Mouse (Mus musculus) lung, postnatal 0 days (tissue): ENCODE results near the gene Atpaf1. TPM values are rescaled to one million over a fixed set of nuclear protein-coding genes. Genes with fewer than 3 reads are reported as not detected.

Experiments
- ATAC-seq: fragments of 200-750 bp; cut with Nextera tagmentation; 2 replicates; pipeline ENCODE4 v1.8.0; 2017; ENCODE audit warnings: moderate library complexity
- DNase-seq: peaks from one replicate; pipeline ENCODE4 v3.0.0-alpha.2; 2016; ENCODE audit warnings: low spot score
- H3K27ac ChIP-seq: fragments of 300-500 bp; sonication (generic); 2 replicates; pipeline ENCODE4 v1.5.1; 2014; ENCODE audit warnings: antibody characterized with exemption, mild to moderate bottlenecking, low read length, mixed read lengths
- H3K27me3 ChIP-seq: fragments of 300-500 bp; sonication (generic); replicated peaks from 2 replicates; pipeline ENCODE4 v1.6.1; 2014; ENCODE audit warnings: low read length, mixed read lengths; ENCODE audit not compliant: insufficient read depth
- H3K36me3 ChIP-seq: fragments of 300-500 bp; sonication (generic); 2 replicates; pipeline ENCODE4 v1.6.1; 2014; ENCODE audit warnings: low read length, mixed read lengths; ENCODE audit not compliant: insufficient read depth
- H3K4me1 ChIP-seq: fragments of 300-500 bp; sonication (generic); 2 replicates; pipeline ENCODE4 v1.6.1; 2014; ENCODE audit warnings: antibody characterized with exemption, low read depth, low read length, mixed read lengths; ENCODE audit not compliant: insufficient read depth
- H3K4me2 ChIP-seq: fragments of 300-500 bp; sonication (generic); replicated peaks from 2 replicates; pipeline ENCODE4 v1.6.1; 2014; ENCODE audit warnings: low read depth, mild to moderate bottlenecking, low read length, moderate library complexity, mixed read lengths
- H3K4me3 ChIP-seq: fragments of 300-500 bp; sonication (generic); 2 replicates; pipeline ENCODE4 v1.5.1; 2014; ENCODE audit warnings: low read depth, low read length
- H3K9ac ChIP-seq: fragments of 300-500 bp; sonication (generic); replicated peaks from 2 replicates; pipeline ENCODE4 v1.6.1; 2014; ENCODE audit warnings: low read depth, mild to moderate bottlenecking
- H3K9me3 ChIP-seq: fragments of 300-500 bp; sonication (generic); 2 replicates; pipeline ENCODE4 v1.6.1; 2016; ENCODE audit warnings: low read length, mixed read lengths
- CTCF ChIP-seq: IDR thresholded peaks from 2 replicates; pipeline ENCODE4 v1.5.1; 2016; ENCODE audit warnings: antibody characterized with exemption, mild to moderate bottlenecking
- EP300 ChIP-seq: IDR thresholded peaks from 2 replicates; pipeline ENCODE4 v1.6.1; 2016; ENCODE audit warnings: antibody characterized with exemption, mild to moderate bottlenecking, control low read depth
- WGBS: fragments of 180-500 bp; shearing (Covaris S2); extraction: QIAGEN DNeasy Blood & Tissue Kit; methylation state at CpG from one replicate; pipeline ENCODE4 v1.1.7; 2014; 5-methylcytosine and 5-hydroxymethylcytosine counted together
- polyA plus RNA-seq: library from polyadenylated mRNA; unstranded; fragments of >200 nt; fragmentation: Nextera tagmentation; extraction: Ambion mirVana; gene quantifications from 2 replicates; pipeline ENCODE4 v1.2.1, GENCODE M21; 2015

Atpaf1 gene
- polyA plus RNA-seq, 1 experiment from 2014 or later, result 30.0 TPM

DNA sequence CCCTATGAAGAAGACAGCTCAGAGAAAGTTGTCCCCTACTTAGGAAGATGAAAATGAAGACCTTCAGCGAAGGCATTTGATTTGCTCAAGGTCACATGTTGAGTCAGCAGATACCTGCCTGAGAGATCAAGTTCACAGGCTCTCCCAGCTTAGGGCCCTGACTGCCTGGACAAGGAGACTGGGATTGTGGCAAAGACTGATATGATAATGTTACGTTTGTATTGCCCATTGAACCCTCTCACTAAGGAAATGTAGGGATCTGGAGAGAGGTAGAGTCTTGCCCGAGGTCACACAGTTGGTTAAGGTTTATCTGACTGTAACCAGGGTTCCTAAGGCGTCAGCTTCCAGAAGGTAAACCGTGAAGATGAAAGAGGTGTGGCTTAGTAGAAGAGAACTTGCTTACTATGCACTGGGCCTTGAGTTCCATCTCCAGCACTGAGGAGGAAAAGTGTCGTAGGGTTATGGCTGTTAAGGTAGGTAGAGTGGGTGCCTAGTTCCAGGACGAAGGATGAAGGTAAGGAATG is 961 bp downstream of the Atpaf1 start:
- peak overlapping the region; percentile 60; the same call in 1 of the 2 replicates for H3K9ac ChIP-seq
- peaks cover 14% of the 10 kb centered on the region; the same call in 1 of the 2 replicates for H3K36me3 ChIP-seq
- H3K27ac ChIP-seq, result no peak overlapping the region
- peak overlapping the region; percentile 82 for H3K4me2 ChIP-seq
- no peaks in the 10 kb centered on the region for H3K9me3 ChIP-seq
- no peaks in the 10 kb centered on the region for H3K27me3 ChIP-seq
- no peaks in the 10 kb centered on the region for H3K4me1 ChIP-seq
- H3K4me3 ChIP-seq, result peak overlapping the region; percentile 76
- TF ChIP-seq EP300, result no peak
- no peak for ATAC-seq
- no peak for DNase-seq
- 34% methylated on average over 7 of the region's 7 CpGs for WGBS

GRCm38 (mm10) chr4:115790864-115791263 is 6.3 kb downstream of the Atpaf1 start:
- H3K27ac ChIP-seq, result no peak overlapping the region
- no peak overlapping the region for H3K4me3 ChIP-seq
- peaks cover 30% of the 10 kb centered on the region for H3K36me3 ChIP-seq
- DNase-seq (no peak), ATAC-seq (no peak)
- H3K9me3 ChIP-seq, result no peaks in the 10 kb centered on the region
- H3K4me1 ChIP-seq, result no peaks in the 10 kb centered on the region
- H3K9ac ChIP-seq, result no peak overlapping the region
- H3K4me2 ChIP-seq, result no peak overlapping the region
- no peak for TF ChIP-seq CTCF
- no peak for TF ChIP-seq EP300
- no peaks in the 10 kb centered on the region for H3K27me3 ChIP-seq
- WGBS, result 85% methylated on average over 3 of the region's 3 CpGs

- peak; percentile 53 for ATAC-seq
- H3K9ac ChIP-seq, result no peak overlapping the region
These were observed 10.7 kb downstream of the Atpaf1 start for GRCm38 (mm10) chr4:115795360-115795759.

DNA sequence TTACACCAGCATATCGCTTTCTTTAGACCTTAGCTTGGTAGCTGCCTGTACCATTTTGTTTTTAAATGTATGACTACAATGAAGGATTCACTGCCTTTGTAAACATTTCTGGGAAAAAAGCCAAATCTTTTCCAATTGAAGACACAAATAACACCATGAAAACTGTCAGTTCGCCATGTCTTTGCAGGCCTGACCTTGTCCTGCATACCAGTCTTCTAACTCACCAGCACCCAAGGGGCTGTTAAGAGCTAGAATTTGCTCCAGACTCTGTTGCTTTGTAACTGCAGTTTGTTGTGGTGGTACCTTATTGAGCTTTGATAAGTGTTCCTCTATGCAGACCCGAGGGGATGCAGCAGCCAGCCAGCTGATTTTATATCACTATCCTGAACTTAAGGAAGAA is 15.4 kb downstream of the Atpaf1 start:
- no peak for TF ChIP-seq CTCF
- TF ChIP-seq EP300, result no peak
- Histone ChIP-seq H3K4me3 (no peak overlapping the region), H3K9ac (no peak overlapping the region), H3K4me2 (no peak overlapping the region), H3K9me3 (no peaks in the 10 kb centered on the region), H3K27me3 (no peaks in the 10 kb centered on the region), H3K4me1 (no peaks in the 10 kb centered on the region), H3K36me3 (peaks cover 28% of the 10 kb centered on the region), H3K27ac (no peak overlapping the region)
- ATAC-seq, result no peak
- 58% methylated on average over 3 of the region's 3 CpGs for WGBS
- DNase-seq, result no peak

More at GRCm38 (mm10) chr4:115795360-115795759, 10.7 kb downstream of the Atpaf1 start:
- peaks cover 40% of the 10 kb centered on the region for H3K36me3 ChIP-seq
- 57% methylated on average over 3 of the region's 3 CpGs for WGBS
- no peak for TF ChIP-seq CTCF
- TF ChIP-seq EP300, result no peak
- no peaks in the 10 kb centered on the region for H3K27me3 ChIP-seq
- H3K4me2 ChIP-seq, result no peak overlapping the region
- no peak overlapping the region for H3K27ac ChIP-seq
- H3K4me1 ChIP-seq, result no peaks in the 10 kb centered on the region
- H3K9me3 ChIP-seq, result no peaks in the 10 kb centered on the region
- no peak overlapping the region for H3K4me3 ChIP-seq
- peak; percentile 29 for DNase-seq

GRCm38 (mm10) chr4:115812326-115812725 is 27.7 kb downstream of the Atpaf1 start:
- Histone ChIP-seq H3K9ac (no peak overlapping the region), H3K36me3 (no peaks in the 10 kb centered on the region), H3K4me2 (no peak overlapping the region), H3K27ac (no peak overlapping the region), H3K9me3 (no peaks in the 10 kb centered on the region), H3K27me3 (no peaks in the 10 kb centered on the region), H3K4me3 (no peak overlapping the region), H3K4me1 (no peaks in the 10 kb centered on the region)
- no peak for DNase-seq
- TF ChIP-seq EP300 (no peak), CTCF (no peak)
- ATAC-seq, result no peak
- 84% methylated on average over 4 of the region's 4 CpGs for WGBS

DNA sequence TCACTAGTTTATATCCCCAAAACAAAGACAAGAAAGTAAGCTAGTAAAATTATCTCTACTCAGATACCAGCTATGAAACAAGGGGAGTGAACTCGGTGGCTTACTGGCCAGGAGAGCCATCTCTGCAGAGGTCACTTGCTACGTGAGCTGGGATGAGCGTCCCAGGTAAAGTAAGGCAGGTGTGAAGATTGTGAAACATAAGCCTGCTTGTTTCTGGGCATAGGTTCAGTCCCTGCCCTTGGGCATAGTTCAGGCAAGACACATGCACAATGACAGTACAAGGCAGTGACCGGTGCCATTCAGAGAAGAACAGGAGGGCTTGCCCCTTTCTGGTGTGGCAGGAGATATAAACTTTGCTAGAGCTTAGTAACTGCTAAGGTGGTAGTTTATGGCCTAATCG is 31.0 kb downstream of the Atpaf1 start:
- H3K4me1 ChIP-seq, result no peaks in the 10 kb centered on the region
- no peak for DNase-seq
- no peak overlapping the region for H3K9ac ChIP-seq
- no peak for ATAC-seq
- H3K27ac ChIP-seq, result no peak overlapping the region
- no peak overlapping the region for H3K4me3 ChIP-seq
- H3K4me2 ChIP-seq, result no peak overlapping the region
- no peaks in the 10 kb centered on the region for H3K27me3 ChIP-seq
- 92% methylated on average over 5 of the region's 5 CpGs for WGBS
- no peaks in the 10 kb centered on the region for H3K9me3 ChIP-seq
- no peak for TF ChIP-seq EP300
- no peak for TF ChIP-seq CTCF
- H3K36me3 ChIP-seq, result no peaks in the 10 kb centered on the region

DNA sequence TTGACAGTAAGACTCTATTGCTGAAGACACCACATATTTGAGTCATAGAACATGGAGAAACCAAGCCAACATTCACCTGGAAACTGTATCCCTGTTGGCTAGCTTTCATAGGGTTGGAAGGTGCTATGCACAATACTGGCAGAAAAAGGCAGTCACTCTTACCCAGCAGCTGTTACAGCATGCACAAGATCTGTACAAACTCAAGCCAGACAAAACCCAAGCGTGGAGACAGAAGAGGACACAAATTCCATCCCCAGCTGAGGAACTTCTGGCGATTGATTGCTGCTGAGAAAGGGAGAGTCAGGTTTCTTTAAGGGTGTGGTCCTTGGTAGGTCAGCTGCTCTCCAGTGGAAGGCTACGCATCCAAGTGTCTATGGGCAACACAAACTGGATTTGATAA is 35.6 kb downstream of the Atpaf1 start:
- Histone ChIP-seq H3K36me3 (no peaks in the 10 kb centered on the region), H3K4me1 (no peaks in the 10 kb centered on the region), H3K4me3 (no peak overlapping the region), H3K9me3 (no peaks in the 10 kb centered on the region), H3K9ac (no peak overlapping the region), H3K4me2 (no peak overlapping the region), H3K27ac (no peak overlapping the region), H3K27me3 (no peaks in the 10 kb centered on the region)
- no peak for TF ChIP-seq CTCF
- no peak for TF ChIP-seq EP300
- ATAC-seq, result no peak
- 74% methylated on average over 3 of the region's 3 CpGs for WGBS
- no peak for DNase-seq
